11 mouse cellular contexts compared by ENCODE assay signal in genomic region chr11:69680136-69680855, GRCm38 (mm10). TPM values are rescaled to one million over a fixed set of nuclear protein-coding genes. Genes with fewer than 3 reads are reported as not detected.
DNase-seq lines count a peak whose midpoint lies in the region; ATAC-seq and TF ChIP-seq lines count a peak whose summit lies in the region.
"Had no signal": no experiment of that assay in that cellular context is flagged by ENCODE, and none has a peak within 500 bp of the region (broad histone marks: within the 10 kb centered on the region; RNA-seq: fewer than 3 reads in every experiment).

No protein-coding gene starts in this region.

- peak overlapping the region; percentile 88 for H3K9ac ChIP-seq in heart, embryonic 12.5 days
- peak overlapping the region; percentile 85 for H3K9ac ChIP-seq in ES-Bruce4 (ENCODE audit: low read depth, poor library complexity, severe bottlenecking)
- 0 out of 2 replicates have a peak overlapping the region, but pooled peaks have one; percentile 82 for H3K9ac ChIP-seq in forebrain, embryonic 15.5 days (replicated peaks)
- H3K9ac ChIP-seq in liver, embryonic 15.5 days: no peak overlapping the region; the same call in 1 of the 2 replicates

- DNase-seq in heart, postnatal 10 days: no peak
- no peak for DNase-seq in layer of hippocampus, adult 18-20 months (ENCODE audit: low spot score in 2 of 2)
- DNase-seq in layer of hippocampus, postnatal 10 days (ENCODE audit: low spot score in 2 of 2): no peak
- no peak for DNase-seq in ovary, adult 18-20 months (ENCODE audit: low spot score)
- DNase-seq: cerebellum, adult 8-10 months; right cerebral cortex, postnatal 25 days had no signal

- H3K4me3 ChIP-seq in heart, embryonic 12.5 days: peak overlapping the region; percentile 67
- peak overlapping the region; percentile 71 for H3K4me3 ChIP-seq in ES-Bruce4 (ENCODE audit: low read depth, low read length)
- peak overlapping the region; percentile 78 for H3K4me3 ChIP-seq in forebrain, embryonic 15.5 days
- H3K4me3 ChIP-seq in liver, embryonic 15.5 days (replicated peaks): peak overlapping the region; percentile 86

- no peak for ATAC-seq in heart, embryonic 12.5 days (ENCODE audit: insufficient number of reproducible peaks, low FRiP score)
- ATAC-seq in forebrain, embryonic 15.5 days (replicated peaks): no peak
- no peak for ATAC-seq in liver, embryonic 15.5 days (ENCODE audit: insufficient read depth)

- H3K36me3 ChIP-seq in heart, embryonic 12.5 days: peaks cover 49% of the 10 kb centered on the region
- H3K36me3 ChIP-seq in ES-Bruce4 (ENCODE audit: control insufficient read depth, insufficient read depth, low read length, poor library complexity, severe bottlenecking): peaks cover 50% of the 10 kb centered on the region
- H3K36me3 ChIP-seq in forebrain, embryonic 15.5 days: peaks cover 36% of the 10 kb centered on the region
- H3K36me3 ChIP-seq in liver, embryonic 15.5 days (replicated peaks): peaks cover 50% of the 10 kb centered on the region

- H3K9me3 ChIP-seq in heart, embryonic 12.5 days (replicated peaks): no peaks in the 10 kb centered on the region
- H3K9me3 ChIP-seq in ES-Bruce4 (replicated peaks; ENCODE audit: control insufficient read depth, insufficient read depth, low read length, poor library complexity, severe bottlenecking): no peaks in the 10 kb centered on the region
- no peaks in the 10 kb centered on the region for H3K9me3 ChIP-seq in forebrain, embryonic 15.5 days
- H3K9me3 ChIP-seq in liver, embryonic 15.5 days (replicated peaks): no peaks in the 10 kb centered on the region

- no peaks in the 10 kb centered on the region for H3K27me3 ChIP-seq in heart, embryonic 12.5 days (replicated peaks)
- no peaks in the 10 kb centered on the region for H3K27me3 ChIP-seq in ES-Bruce4 (ENCODE audit: control insufficient read depth, insufficient read depth, low read length, poor library complexity, severe bottlenecking)
- no peaks in the 10 kb centered on the region for H3K27me3 ChIP-seq in forebrain, embryonic 15.5 days
- H3K27me3 ChIP-seq in liver, embryonic 15.5 days: no peaks in the 10 kb centered on the region

- no peak for TF ChIP-seq POLR2A in ES-Bruce4 (IDR thresholded peaks at IDR 0.05; ENCODE audit: insufficient read depth, low read length)

- H3K4me2 ChIP-seq in heart, embryonic 12.5 days: peak overlapping the region; percentile 91
- peak overlapping the region; percentile 96 for H3K4me2 ChIP-seq in forebrain, embryonic 15.5 days (replicated peaks)
- H3K4me2 ChIP-seq in liver, embryonic 15.5 days: peak overlapping the region; percentile 88

- WGBS in heart, embryonic 12.5 days: 87% methylated on average over 30 of the region's 30 CpGs
- WGBS in forebrain, embryonic 15.5 days: 88% methylated on average over 30 of the region's 30 CpGs
- WGBS in liver, embryonic 15.5 days (ENCODE audit: insufficient replicate concordance): 82% methylated on average over 30 of the region's 30 CpGs

- TF ChIP-seq CTCF in ES-Bruce4 (IDR thresholded peaks at IDR 0.05; ENCODE audit: low read depth, low read length): no peak

- H3K27ac ChIP-seq in heart, embryonic 12.5 days (ENCODE audit: poor library complexity, severe bottlenecking): no peak overlapping the region
- no peak overlapping the region for H3K27ac ChIP-seq in ES-Bruce4 (ENCODE audit: insufficient read depth, low read length)
- no peak overlapping the region for H3K27ac ChIP-seq in forebrain, embryonic 15.5 days (replicated peaks)
- peak overlapping the region; percentile 93; the same call in 1 of the 2 replicates for H3K27ac ChIP-seq in liver, embryonic 15.5 days (replicated peaks)

- no peak for TF ChIP-seq EP300 in ES-Bruce4 (IDR thresholded peaks at IDR 0.05; ENCODE audit: insufficient read depth, low read depth, low read length)

- intact Hi-C loops in heart, postnatal 10 days (cut with DNase I): no loop called here

- peaks cover 32% of the 10 kb centered on the region for H3K4me1 ChIP-seq in heart, embryonic 12.5 days (replicated peaks)
- no peaks in the 10 kb centered on the region for H3K4me1 ChIP-seq in ES-Bruce4 (ENCODE audit: control insufficient read depth, insufficient read depth, low read length)
- H3K4me1 ChIP-seq in forebrain, embryonic 15.5 days: peaks cover 48% of the 10 kb centered on the region
- H3K4me1 ChIP-seq in liver, embryonic 15.5 days (replicated peaks): peaks cover 56% of the 10 kb centered on the region

RNA-seq across cellular contexts. Expression of gene Senp3, which starts 1.6 kb away (rescaled TPM):
- 74.3 and 83.0 TPM in 2 replicates for polyA plus RNA-seq in heart, embryonic 12.5 days (2016; fragmentation: Nextera tagmentation; extraction: Ambion mirVana)
- 10 to 100 TPM; 48.9 to 49.6 TPM for total RNA-seq in heart, postnatal 10 days (2021)
- 198 and 221 TPM in 2 replicates for polyA plus RNA-seq in ES-Bruce4 (2011; ENCODE audit: insufficient read depth, insufficient read length, low read depth, missing spikeins)
- polyA plus RNA-seq in forebrain, embryonic 15.5 days (2015; fragmentation: Nextera tagmentation; extraction: Ambion mirVana): 89.2 and 102 TPM in 2 replicates
- 23.9 and 27.2 TPM in 2 replicates for polyA plus RNA-seq in liver, embryonic 15.5 days (2015; fragmentation: Nextera tagmentation; extraction: Ambion mirVana)
- 10 to 100 TPM; 96.1 to 97.5 TPM for total RNA-seq in layer of hippocampus, adult 18-20 months (2021)
- total RNA-seq in layer of hippocampus, postnatal 10 days (2021): 10 to 100 TPM; 88.0 to 98.7 TPM

RNA-seq across cellular contexts. Expression of gene Tnfsf13, which starts 5.3 kb away (rescaled TPM):
- polyA plus RNA-seq in heart, embryonic 12.5 days (2016; fragmentation: Nextera tagmentation; extraction: Ambion mirVana): 0.28 and 0.47 TPM in 2 replicates
- total RNA-seq in heart, postnatal 10 days (2021): 1 to 10 TPM; 2.1 to 2.4 TPM
- 1.3 and 2.9 TPM in 2 replicates for polyA plus RNA-seq in ES-Bruce4 (2011; ENCODE audit: insufficient read depth, insufficient read length, low read depth, missing spikeins)
- polyA plus RNA-seq in forebrain, embryonic 15.5 days (2015; fragmentation: Nextera tagmentation; extraction: Ambion mirVana): 0.38 TPM in 1 of 2 replicates, not detected in the other
- 0.15 and 0.64 TPM in 2 replicates for polyA plus RNA-seq in liver, embryonic 15.5 days (2015; fragmentation: Nextera tagmentation; extraction: Ambion mirVana)
- total RNA-seq in layer of hippocampus, adult 18-20 months (2021): 1 to 10 TPM; 1.9 to 2.0 TPM
- total RNA-seq in layer of hippocampus, postnatal 10 days (2021): 1 to 10 TPM; 1.1 to 1.2 TPM

RNA-seq across cellular contexts. Expression of gene Eif4a1, which starts 8.1 kb away (rescaled TPM):
- polyA plus RNA-seq in heart, embryonic 12.5 days (2016; fragmentation: Nextera tagmentation; extraction: Ambion mirVana): 404 and 420 TPM in 2 replicates
- total RNA-seq in heart, postnatal 10 days (2021): 100 to 1,000 TPM; 389 to 397 TPM
- polyA plus RNA-seq in ES-Bruce4 (2011; ENCODE audit: insufficient read depth, insufficient read length, low read depth, missing spikeins): 1,464 and 1,502 TPM in 2 replicates
- 547 and 583 TPM in 2 replicates for polyA plus RNA-seq in forebrain, embryonic 15.5 days (2015; fragmentation: Nextera tagmentation; extraction: Ambion mirVana)
- 228 and 232 TPM in 2 replicates for polyA plus RNA-seq in liver, embryonic 15.5 days (2015; fragmentation: Nextera tagmentation; extraction: Ambion mirVana)
- total RNA-seq in layer of hippocampus, adult 18-20 months (2021): 100 to 1,000 TPM; 325 to 357 TPM
- 100 to 1,000 TPM; 492 to 501 TPM for total RNA-seq in layer of hippocampus, postnatal 10 days (2021)

RNA-seq across cellular contexts. Expression of gene Cd68, which starts 14.3 kb away (rescaled TPM):
- 4.3 and 5.2 TPM in 2 replicates for polyA plus RNA-seq in heart, embryonic 12.5 days (2016; fragmentation: Nextera tagmentation; extraction: Ambion mirVana)
- total RNA-seq in heart, postnatal 10 days (2021): 1 to 10 TPM; 5.8 to 7.8 TPM
- 32.9 and 36.2 TPM in 2 replicates for polyA plus RNA-seq in ES-Bruce4 (2011; ENCODE audit: insufficient read depth, insufficient read length, low read depth, missing spikeins)
- polyA plus RNA-seq in forebrain, embryonic 15.5 days (2015; fragmentation: Nextera tagmentation; extraction: Ambion mirVana): 6.7 and 7.7 TPM in 2 replicates
- 28.2 and 31.4 TPM in 2 replicates for polyA plus RNA-seq in liver, embryonic 15.5 days (2015; fragmentation: Nextera tagmentation; extraction: Ambion mirVana)
- 10 to 100 TPM; 13.1 to 13.8 TPM for total RNA-seq in layer of hippocampus, adult 18-20 months (2021)
- total RNA-seq in layer of hippocampus, postnatal 10 days (2021): 10 to 100 TPM in 1 of 2 experiments, 1 to 10 TPM in 1; 8.4 to 11.5 TPM

RNA-seq across cellular contexts. Expression of gene Tnfsf12, which starts 15.4 kb away (rescaled TPM):
- polyA plus RNA-seq in heart, embryonic 12.5 days (2016; fragmentation: Nextera tagmentation; extraction: Ambion mirVana): 5.6 and 6.9 TPM in 2 replicates
- total RNA-seq in heart, postnatal 10 days (2021): 10 to 100 TPM; 19.6 to 20.3 TPM
- 3.4 and 4.1 TPM in 2 replicates for polyA plus RNA-seq in ES-Bruce4 (2011; ENCODE audit: insufficient read depth, insufficient read length, low read depth, missing spikeins)
- polyA plus RNA-seq in forebrain, embryonic 15.5 days (2015; fragmentation: Nextera tagmentation; extraction: Ambion mirVana): 1.6 TPM in 2 replicates
- 2.1 and 2.6 TPM in 2 replicates for polyA plus RNA-seq in liver, embryonic 15.5 days (2015; fragmentation: Nextera tagmentation; extraction: Ambion mirVana)
- 10 to 100 TPM; 11.4 to 12.4 TPM for total RNA-seq in layer of hippocampus, adult 18-20 months (2021)
- 1 to 10 TPM; 6.7 to 8.3 TPM for total RNA-seq in layer of hippocampus, postnatal 10 days (2021)
- total RNA-seq: MEL had no signal
